Mouse (Mus musculus) regulatory T cell (primary cell): Measurements from ENCODE around the gene Dmrtc1c2.
"Not testable (repeated sequence)": the region's sequence is repeated elsewhere in the genome, so short reads cannot be mapped to it uniquely, and the experiment has no call there.

Experiments used
- in situ Hi-C: fragments of 300-600 bp; cut with MboI, MseI; formaldehyde crosslinking; loops from one replicate; pipeline ENCODE4 v1.15.1; 2025; ENCODE audit warnings: high pct_unique_total_duplicates

Dmrtc1c2 gene

DNA sequence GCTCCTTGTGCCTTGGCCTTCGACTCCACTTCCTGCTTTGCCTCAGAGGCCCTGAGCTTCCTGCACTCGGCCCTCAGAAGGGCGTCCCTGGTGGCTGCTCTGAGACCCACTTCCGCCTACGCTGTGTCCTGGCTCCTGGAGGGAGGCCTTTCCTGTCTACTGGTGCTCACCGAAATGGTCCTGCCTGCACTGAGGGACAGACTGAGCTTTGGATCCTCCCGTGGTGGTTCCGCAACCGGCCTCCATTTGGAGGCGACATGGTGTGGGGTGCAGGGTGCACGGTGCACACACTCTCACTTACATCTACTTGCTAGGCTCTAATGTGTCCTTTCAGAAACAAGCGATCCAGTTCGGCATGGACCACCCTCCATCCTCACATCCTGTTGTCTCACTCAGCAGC lies at the start of gene Dmrtc1c2:
Dmrtc1c2 (minus strand) TSS at position 101 of the 400 bp plus-strand sequence.
- in situ Hi-C loops, result not testable (repeated sequence)

- in situ Hi-C loops, result no loop called here
These were observed 13.5 kb upstream of the Dmrtc1c2 start, which contains the start of gene 1700031F05Rik for GRCm38 (mm10) chrX:102867871-102868270. Gene 1700031F05Rik (minus strand): TSS chrX:102867971.

GRCm38 (mm10) chrX:102812311-102812710 lies 42.1 kb downstream of the Dmrtc1c2 start:
- in situ Hi-C loops, result loop anchor here (5.0 kb wide), 1 partner anchor 35 kb away; no protein-coding TSS in a partner anchor

DNA sequence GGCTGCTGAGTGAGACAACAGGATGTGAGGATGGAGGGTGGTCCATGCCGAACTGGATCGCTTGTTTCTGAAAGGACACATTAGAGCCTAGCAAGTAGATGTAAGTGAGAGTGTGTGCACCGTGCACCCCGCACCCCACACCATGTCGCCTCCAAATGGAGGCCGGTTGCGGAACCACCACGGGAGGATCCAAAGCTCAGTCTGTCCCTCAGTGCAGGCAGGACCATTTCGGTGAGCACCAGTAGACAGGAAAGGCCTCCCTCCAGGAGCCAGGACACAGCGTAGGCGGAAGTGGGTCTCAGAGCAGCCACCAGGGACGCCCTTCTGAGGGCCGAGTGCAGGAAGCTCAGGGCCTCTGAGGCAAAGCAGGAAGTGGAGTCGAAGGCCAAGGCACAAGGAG lies 51.8 kb downstream of the Dmrtc1c2 start, which contains the start of gene Dmrtc1c1:
Dmrtc1c1 (plus strand) TSS at position 301 of the 400 bp plus-strand sequence.
- in situ Hi-C loops, result not testable (repeated sequence)
